Mouse (Mus musculus) spleen, postnatal 10 days (tissue): ENCODE results near the gene Dnmbp.

Experiments used
- DNase-seq, 2 experiments: peaks; one replicate each; pipeline ENCODE4 v3.0.0; 2021 to 2022; ENCODE audit warnings: low spot score in 2 of 2

Dnmbp gene

GRCm38 (mm10) chr19:43801427-43802051, 138.5 kb downstream of the Dnmbp start:
- DNase-seq = no peak

- no peak for DNase-seq
Observed at GRCm38 (mm10) chr19:43797216-43797615, 142.8 kb downstream of the Dnmbp start.
